Mouse (Mus musculus) kidney, postnatal 0 days (tissue): ENCODE data around the gene Fbxw21. TPM values are rescaled to one million over a fixed set of nuclear protein-coding genes. Genes with fewer than 3 reads are reported as not detected.

ENCODE experiments used
- ATAC-seq: fragments of 200-750 bp; cut with Nextera tagmentation; replicated peaks from 2 replicates; pipeline ENCODE4 v1.8.0; 2017; ENCODE audit warnings: low read depth, moderate number of reproducible peaks, moderate TSS enrichment, moderate library complexity; ENCODE audit not compliant: low FRiP score
- DNase-seq: peaks from one replicate; pipeline ENCODE4 v3.0.0-alpha.2; 2016; ENCODE audit warnings: low spot score
- H3K27ac ChIP-seq: fragments of 300-500 bp; sonication (generic); 2 replicates; pipeline ENCODE4 v1.5.1; 2014; ENCODE audit warnings: mild to moderate bottlenecking
- H3K27me3 ChIP-seq: fragments of 300-500 bp; sonication (generic); 2 replicates; pipeline ENCODE4 v1.6.1; 2014; ENCODE audit warnings: low read length, mixed read lengths; ENCODE audit not compliant: insufficient read depth
- H3K36me3 ChIP-seq: fragments of 300-500 bp; sonication (generic); 2 replicates; pipeline ENCODE4 v1.6.1; 2014; ENCODE audit warnings: low read length, mixed read lengths; ENCODE audit not compliant: insufficient read depth
- H3K4me1 ChIP-seq: fragments of 300-500 bp; sonication (generic); replicated peaks from 2 replicates; pipeline ENCODE4 v1.6.1; 2014; ENCODE audit warnings: antibody characterized with exemption, low read length, mixed read lengths; ENCODE audit not compliant: insufficient read depth
- H3K4me2 ChIP-seq: fragments of 300-500 bp; sonication (generic); 2 replicates; pipeline ENCODE4 v1.6.1; 2014; ENCODE audit warnings: mild to moderate bottlenecking, low read length, moderate library complexity, mixed read lengths
- H3K4me3 ChIP-seq: fragments of 300-500 bp; sonication (generic); replicated peaks from 2 replicates; pipeline ENCODE4 v1.5.1; 2014; ENCODE audit warnings: low read depth, low read length
- H3K9ac ChIP-seq: fragments of 300-500 bp; sonication (generic); 2 replicates; pipeline ENCODE4 v1.6.1; 2014; ENCODE audit warnings: low read depth, low read length
- H3K9me3 ChIP-seq: fragments of 300-500 bp; sonication (generic); replicated peaks from 2 replicates; pipeline ENCODE4 v1.6.1; 2016; ENCODE audit warnings: low read length, inconsistent platforms, mixed read lengths
- CTCF ChIP-seq: IDR thresholded peaks from 2 replicates; pipeline ENCODE4 v1.5.1; 2016; ENCODE audit warnings: antibody characterized with exemption, low read depth, mild to moderate bottlenecking, moderate library complexity
- WGBS: fragments of 180-500 bp; shearing (Covaris S2); extraction: QIAGEN DNeasy Blood & Tissue Kit; methylation state at CpG from one replicate; pipeline ENCODE4 v1.1.7; 2014; 5-methylcytosine and 5-hydroxymethylcytosine counted together
- polyA plus RNA-seq: library from polyadenylated mRNA; unstranded; fragments of >200 nt; fragmentation: Nextera tagmentation; extraction: Ambion mirVana; gene quantifications from 2 replicates; pipeline ENCODE4 v1.2.1, GENCODE M21; 2015

Fbxw21 gene
- polyA plus RNA-seq, 1 experiment from 2014 or later: not detected

DNA sequence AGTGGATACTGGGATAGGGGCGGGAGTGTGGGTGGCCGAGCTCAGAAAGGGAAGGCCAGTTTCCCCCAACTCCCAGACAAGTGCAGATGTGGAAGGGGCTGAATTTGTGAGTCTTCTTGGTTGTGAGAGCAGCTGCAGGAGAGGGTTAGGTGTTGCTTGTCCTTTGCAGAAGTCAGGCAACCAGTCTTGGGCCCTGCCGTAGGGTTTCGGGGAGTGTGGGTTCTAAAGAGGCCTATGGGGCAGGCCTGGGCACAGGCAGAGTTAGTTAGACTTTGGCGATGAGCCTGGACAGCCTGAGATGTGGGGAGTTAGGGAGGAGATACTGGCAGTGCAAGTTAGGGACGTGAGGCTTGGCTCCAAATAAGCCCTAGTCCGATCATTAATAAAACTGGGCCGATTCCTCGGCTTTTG is 65.6 kb downstream of the Fbxw21 start:
- no peak for TF ChIP-seq CTCF
- Histone ChIP-seq H3K4me3 (peak overlapping the region; percentile 74), H3K4me2 (peak overlapping the region; percentile 91), H3K9ac (peak overlapping the region; percentile 91), H3K36me3 (0 out of 2 replicates have a peak, but pooled peaks cover 4% of the 10 kb centered on the region), H3K4me1 (peaks cover 44% of the 10 kb centered on the region), H3K27ac (peak overlapping the region; percentile 98), H3K9me3 (no peaks in the 10 kb centered on the region), H3K27me3 (no peaks in the 10 kb centered on the region)
- DNase-seq (no peak), ATAC-seq (no peak)
- WGBS: 18% methylated on average over 9 of the region's 9 CpGs

DNA sequence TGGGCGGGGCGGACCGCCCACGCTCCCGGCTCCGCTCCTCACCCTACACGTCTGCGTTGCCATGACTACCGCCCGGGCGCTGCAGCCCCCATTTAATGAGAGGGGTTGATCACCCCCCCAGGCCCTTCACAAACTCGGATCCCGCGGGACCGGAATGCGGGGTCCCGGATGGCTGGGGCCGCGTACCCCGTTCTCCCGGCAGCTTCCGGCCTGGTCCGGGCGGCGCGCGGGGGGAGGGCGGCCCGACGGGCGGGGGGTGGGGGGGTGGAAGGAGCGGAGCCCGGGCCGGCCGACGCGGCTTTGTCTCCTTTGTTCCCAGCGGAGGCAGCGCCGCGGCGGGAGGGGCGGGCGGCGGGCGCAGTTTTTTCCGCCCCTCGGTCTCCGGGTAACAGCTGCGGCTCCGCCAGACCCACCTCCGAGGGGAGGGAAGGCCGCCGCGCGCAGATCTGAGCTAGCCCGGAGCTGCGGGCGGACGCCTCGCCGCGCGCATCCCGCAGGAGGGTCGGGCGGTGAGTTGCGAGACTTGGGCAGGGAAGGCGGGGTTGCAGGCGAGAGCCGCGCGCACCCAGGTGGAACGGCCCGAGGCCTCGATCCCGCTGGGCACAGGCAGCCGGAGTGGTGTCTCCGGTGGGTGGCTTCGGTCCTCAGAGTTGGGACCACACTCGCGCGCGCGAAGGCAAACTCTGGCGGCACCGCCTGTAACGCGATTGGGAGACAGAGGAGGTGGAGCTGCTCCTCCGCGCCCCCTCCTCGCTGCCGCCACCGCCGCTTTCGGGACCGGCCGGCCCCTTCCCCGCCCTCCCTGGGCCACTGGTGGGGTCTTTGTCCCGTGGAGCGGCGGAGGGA is 66.5 kb downstream of the Fbxw21 start, which contains the start of gene Plxnb1:
Gene Plxnb1, plus strand, starts transcription at position 253 of the 846 bp plus-strand sequence.
- peaks cover 44% of the 10 kb centered on the region for H3K4me1 ChIP-seq
- H3K4me2 ChIP-seq: peak within 1 kb of the TSS; percentile 91
- H3K36me3 ChIP-seq: no peaks in the 10 kb centered on the region
- no peak for TF ChIP-seq CTCF
- no peaks in the 10 kb centered on the region for H3K9me3 ChIP-seq
- ATAC-seq (peak; percentile 58), DNase-seq (peak; percentile 86)
- H3K27me3 ChIP-seq: no peaks in the 10 kb centered on the region
- WGBS: under 1% methylated on average over 89 of the region's 102 CpGs
- H3K27ac ChIP-seq: peak within 1 kb of the TSS; percentile 98
- H3K9ac ChIP-seq: peak within 1 kb of the TSS; percentile 91
- H3K4me3 ChIP-seq: peak within 1 kb of the TSS; percentile 74

- ATAC-seq (peak; percentile 34), DNase-seq (peak; percentile 53)
- H3K9ac ChIP-seq: peak overlapping the region; percentile 91
- H3K4me3 ChIP-seq: peak overlapping the region; percentile 74
- peaks cover 43% of the 10 kb centered on the region for H3K4me1 ChIP-seq
- no peak for TF ChIP-seq CTCF
- WGBS: 1% methylated on average over 20 of the region's 21 CpGs
- no peaks in the 10 kb centered on the region for H3K27me3 ChIP-seq
- peak overlapping the region; percentile 98 for H3K27ac ChIP-seq
- no peaks in the 10 kb centered on the region for H3K9me3 ChIP-seq
- peak overlapping the region; percentile 91 for H3K4me2 ChIP-seq
- H3K36me3 ChIP-seq: no peaks in the 10 kb centered on the region
Measured at GRCm38 (mm10) chr9:109094553-109095136, 67.2 kb downstream of the Fbxw21 start.

GRCm38 (mm10) chr9:109093786-109094552 is 67.9 kb downstream of the Fbxw21 start:
- Histone ChIP-seq H3K27ac (peak overlapping the region; percentile 98), H3K4me2 (peak overlapping the region; percentile 91), H3K9ac (peak overlapping the region; percentile 91), H3K27me3 (no peaks in the 10 kb centered on the region), H3K36me3 (no peaks in the 10 kb centered on the region), H3K4me1 (peaks cover 36% of the 10 kb centered on the region), H3K9me3 (no peaks in the 10 kb centered on the region), H3K4me3 (peak overlapping the region; percentile 74)
- no peak for TF ChIP-seq CTCF
- ATAC-seq (peak; percentile 15), DNase-seq (no peak)
- 13% methylated on average over 11 of the region's 11 CpGs for WGBS

- TF ChIP-seq CTCF: no peak
- no peak overlapping the region for H3K9ac ChIP-seq
- ATAC-seq (no peak), DNase-seq (no peak)
- H3K4me2 ChIP-seq: no peak overlapping the region
- no peaks in the 10 kb centered on the region for H3K36me3 ChIP-seq
- no peak overlapping the region for H3K4me3 ChIP-seq
- no peaks in the 10 kb centered on the region for H3K27me3 ChIP-seq
- no peak overlapping the region for H3K27ac ChIP-seq
- H3K9me3 ChIP-seq: no peaks in the 10 kb centered on the region
- 52% methylated on average over 6 of the region's 6 CpGs for WGBS
- peaks cover 25% of the 10 kb centered on the region for H3K4me1 ChIP-seq
Measured at GRCm38 (mm10) chr9:109092799-109093198, 69.0 kb downstream of the Fbxw21 start.

GRCm38 (mm10) chr9:109091802-109092201 is 70.0 kb downstream of the Fbxw21 start:
- H3K4me2 ChIP-seq: no peak overlapping the region
- WGBS: 84% methylated on average over 8 of the region's 8 CpGs
- no peak overlapping the region for H3K4me3 ChIP-seq
- DNase-seq: no peak
- H3K36me3 ChIP-seq: no peaks in the 10 kb centered on the region
- no peak for TF ChIP-seq CTCF
- no peak overlapping the region for H3K27ac ChIP-seq
- H3K9me3 ChIP-seq: no peaks in the 10 kb centered on the region
- H3K4me1 ChIP-seq: peaks cover 20% of the 10 kb centered on the region
- no peaks in the 10 kb centered on the region for H3K27me3 ChIP-seq
- H3K9ac ChIP-seq: no peak overlapping the region
- ATAC-seq: no peak
